Mouse (Mus musculus) right cerebral cortex, postnatal 14 days (tissue): ENCODE results near the gene Ndnf.

Experiments
- DNase-seq: peaks from one replicate; pipeline ENCODE4 v3.0.0; 2022

The Ndnf gene

DNA sequence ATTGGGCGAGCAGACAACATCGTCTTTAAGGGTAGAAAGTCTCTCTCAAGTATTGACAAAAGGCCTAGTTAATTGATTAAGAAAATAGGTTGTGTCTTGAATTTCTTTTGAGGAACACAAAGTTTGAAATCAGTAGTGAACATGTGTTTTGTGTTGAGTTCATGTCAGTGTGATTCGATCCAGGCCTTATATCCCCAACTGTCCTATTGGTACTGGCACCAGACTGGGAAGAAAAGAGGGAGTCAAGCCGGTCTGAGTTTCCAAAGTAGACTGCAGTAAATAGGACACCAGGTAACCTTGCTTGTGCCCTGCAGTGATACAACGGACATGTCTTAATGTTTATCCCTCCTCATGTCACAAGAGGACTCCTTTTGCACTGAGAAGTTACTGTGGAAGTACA lies 87.8 kb downstream of the Ndnf start:
- DNase-seq = no peak

DNA sequence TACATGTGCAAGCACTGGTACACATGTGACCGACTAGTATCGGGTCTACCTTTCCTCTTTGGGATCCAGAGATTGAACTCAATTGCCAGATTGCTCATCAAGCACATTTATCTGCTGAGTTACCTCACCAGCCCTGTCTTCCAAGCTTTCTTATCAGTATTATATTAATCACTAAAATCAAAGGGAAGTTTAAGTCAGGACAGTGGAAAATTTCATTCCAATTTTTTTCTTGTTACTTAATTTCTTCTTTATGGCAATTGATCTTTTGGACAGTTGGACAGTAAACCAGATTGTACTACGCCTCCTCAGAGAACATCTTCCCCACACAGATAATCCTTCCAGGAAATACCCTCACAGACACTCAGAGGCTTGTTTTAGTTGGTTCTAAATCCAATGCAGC lies 88.7 kb downstream of the Ndnf start:
- DNase-seq = no peak
